Mouse (Mus musculus): ENCODE data around the gene Eif2b4.

Gene Eif2b4

DNA sequence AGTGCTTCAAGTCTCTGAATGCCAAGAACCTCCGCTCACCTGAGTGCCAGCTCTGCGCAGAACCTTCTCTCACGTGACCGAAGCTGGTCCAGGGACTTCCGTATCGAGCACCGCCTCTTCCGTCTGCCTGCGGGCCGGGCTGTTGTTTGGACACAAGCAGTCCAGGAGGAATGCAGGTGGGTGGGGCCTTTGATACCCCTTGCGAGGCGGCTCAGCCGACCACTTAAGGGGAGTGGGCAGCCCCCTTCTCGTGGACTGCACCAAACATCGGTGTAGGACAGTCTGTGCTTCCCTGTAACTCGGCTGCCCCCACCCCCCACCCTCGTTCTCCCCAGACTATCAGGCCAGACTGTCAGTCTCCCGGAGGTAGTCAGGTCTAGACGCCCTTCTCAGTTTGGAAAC lies 39.1 kb downstream of the Eif2b4 start, which contains the start of gene Mpv17:
Gene Mpv17, minus strand, starts transcription at position 100 of the 402 bp plus-strand sequence.
- DNase-seq (ENCODE audit: low spot score in 2 of 2), result peak; percentile 74 to 80

DNA sequence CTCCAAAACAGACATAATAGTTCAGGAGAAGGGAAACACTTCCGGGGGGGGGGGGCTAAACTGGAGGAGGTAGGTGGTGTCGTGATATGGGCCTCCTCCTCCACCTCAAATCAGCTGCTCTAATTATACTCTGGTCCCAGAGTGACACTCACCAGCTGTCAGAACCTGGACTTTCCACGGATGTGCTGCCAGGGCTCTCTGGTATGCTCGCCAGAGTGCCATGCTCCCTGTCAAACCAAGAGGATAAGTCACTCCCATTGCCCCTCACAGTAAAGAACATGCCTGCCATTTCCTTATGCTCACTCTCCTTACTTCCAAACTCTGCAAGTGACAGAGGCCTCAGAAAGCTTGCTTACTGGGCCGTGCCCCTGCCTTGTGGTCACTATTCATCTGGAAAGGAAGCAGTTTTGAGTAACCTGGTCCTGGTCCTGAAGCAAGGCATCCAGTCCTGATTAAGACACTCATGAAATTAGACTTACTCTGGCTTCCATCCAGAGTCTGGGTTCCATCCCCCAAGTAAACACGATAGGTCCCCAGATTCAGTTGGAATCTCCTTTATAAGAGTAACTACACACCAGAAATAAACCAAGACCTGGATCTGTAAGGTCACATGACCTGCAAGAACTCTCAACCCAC lies 39.6 kb downstream of the Eif2b4 start:
- DNase-seq (ENCODE audit: low spot score in 2 of 2), result no peak

DNA sequence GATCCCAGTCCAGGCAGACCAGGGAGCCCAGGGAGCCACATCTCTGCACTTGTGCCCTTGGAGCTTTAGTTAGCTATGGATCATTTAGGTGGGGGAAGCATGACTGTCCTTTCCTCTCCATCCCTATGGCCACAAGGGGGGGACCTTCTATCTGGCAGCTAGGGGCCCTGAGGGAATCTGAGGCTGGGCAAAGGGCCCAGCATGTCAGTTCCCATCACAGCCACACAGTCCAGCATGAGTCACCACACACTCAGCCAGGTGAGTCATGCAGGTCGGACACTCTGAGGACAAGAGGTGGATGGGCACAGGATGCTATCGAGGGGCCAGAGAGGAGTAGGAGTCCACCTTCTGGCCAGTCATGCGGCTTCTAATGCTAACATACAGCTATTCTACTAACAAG lies 41.5 kb downstream of the Eif2b4 start:
- peak; percentile 18 to 45 for DNase-seq (ENCODE audit: low spot score in 2 of 2)

DNA sequence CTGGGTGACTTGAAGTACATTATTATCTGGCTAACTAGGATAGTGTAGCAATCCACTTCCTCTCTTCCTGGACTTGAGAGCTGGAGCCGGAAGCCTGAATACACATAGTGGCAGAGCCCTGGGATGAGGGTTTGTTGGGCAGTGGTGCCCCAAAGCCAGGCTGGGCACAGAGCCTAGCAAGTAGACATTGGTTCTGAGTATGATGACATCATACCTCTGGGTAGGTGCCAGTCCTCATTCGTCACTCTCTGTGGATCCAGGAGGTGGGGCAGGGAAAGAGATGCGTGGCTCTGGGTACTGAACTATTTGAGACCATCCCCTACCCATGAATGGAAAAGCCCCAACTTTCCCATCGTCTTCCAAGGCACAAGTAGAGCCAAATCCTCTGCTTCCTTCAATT lies 43.4 kb downstream of the Eif2b4 start:
- no peak for DNase-seq (ENCODE audit: low spot score in 2 of 2)

GRCm38 (mm10) chr5:31138968-31139425 lies 54.2 kb downstream of the Eif2b4 start:
- DNase-seq (ENCODE audit: low spot score in 2 of 2), result no peak

DNA sequence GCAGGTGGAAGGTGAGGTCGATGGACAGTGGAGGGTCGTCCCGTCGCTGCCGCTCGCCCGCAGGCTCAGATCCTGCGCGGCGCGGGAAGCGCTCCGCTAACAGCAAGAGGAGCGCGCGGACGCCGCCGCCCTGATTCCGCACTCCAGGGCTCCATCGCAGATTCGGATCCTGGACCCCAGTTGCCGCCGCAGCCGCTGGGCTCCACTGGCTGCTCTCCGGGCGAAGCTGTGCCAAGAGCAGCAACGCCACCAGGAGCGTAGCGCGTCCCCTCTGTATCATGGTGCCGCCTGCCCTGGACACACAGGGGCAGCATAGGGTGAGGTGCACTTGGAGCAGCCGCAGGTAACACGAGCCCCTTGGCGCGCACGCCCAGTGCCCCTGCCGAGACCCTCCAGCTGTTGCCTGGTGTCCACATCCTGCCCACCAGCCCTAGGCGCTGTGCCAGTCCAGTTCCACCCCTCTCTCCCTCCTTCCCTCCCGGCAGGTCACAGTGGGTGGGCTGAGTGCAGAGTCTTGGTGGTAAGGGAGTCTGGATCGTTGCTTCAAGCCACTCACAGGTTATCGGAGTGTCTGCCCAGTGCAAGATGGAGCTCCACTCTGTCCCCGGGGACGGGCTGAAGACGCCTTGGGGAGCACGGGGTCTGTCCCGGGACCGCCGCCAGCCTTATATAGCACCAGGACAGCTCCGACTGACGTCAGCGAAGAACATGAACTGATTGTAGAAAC lies 54.8 kb downstream of the Eif2b4 start, which contains the start of gene Ucn:
Gene Ucn, minus strand, starts transcription at position 589 of the 727 bp plus-strand sequence.
- DNase-seq (ENCODE audit: low spot score in 2 of 2), result no peak

DNA sequence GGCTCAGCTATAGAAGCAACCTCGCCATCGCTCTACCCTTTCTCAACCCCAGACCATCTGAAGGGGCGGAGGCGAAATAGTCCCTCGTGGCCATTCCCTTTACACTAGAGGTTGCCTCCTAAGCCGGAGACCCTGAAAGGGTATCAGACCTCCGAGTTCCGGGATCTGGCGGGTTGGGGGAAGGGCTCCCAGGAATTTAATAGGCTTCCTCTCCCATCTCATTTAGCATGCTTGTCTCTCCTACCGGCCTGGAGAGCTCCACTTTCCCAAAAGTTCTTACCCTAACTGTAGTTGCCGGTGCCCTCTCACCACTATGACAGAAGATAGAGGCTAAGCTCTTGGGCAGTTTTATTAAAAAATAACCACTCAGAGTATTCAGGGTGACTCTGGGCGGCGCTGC lies 55.6 kb downstream of the Eif2b4 start:
- DNase-seq (ENCODE audit: low spot score in 2 of 2), result no peak

Measured in urinary bladder, adult 18-20 months (tissue).